Mouse (Mus musculus) megakaryocyte progenitor cell, adult 5-6 weeks (primary cell): ENCODE data around the gene Mon2. TPM values are rescaled to one million over a fixed set of nuclear protein-coding genes. Genes with fewer than 3 reads are reported as not detected.

Source experiments
- ATAC-seq: replicated peaks from 2 replicates; pipeline ENCODE4 v1.8.0; 2016; ENCODE audit warnings: mild to moderate bottlenecking, moderate TSS enrichment, inconsistent platforms; ENCODE audit not compliant: poor library complexity
- total RNA-seq, 2 experiments: library from RNA; stranded (forward) in 1 of 2; stranded (reverse) in 1 of 2; fragments of 157-497, 149-512 nt in 1 of 2; fragments of 200-1000 nt in 1 of 2; gene quantifications; 2 replicates each; pipeline versions ENCODE4 v1.2.3 to v1.2.4; 2015 to 2017

Gene Mon2
- 25.6 and 45.4 TPM in 2 replicates for total RNA-seq (2015)
- 35.9 and 48.0 TPM in 2 replicates for total RNA-seq (2017)

DNA sequence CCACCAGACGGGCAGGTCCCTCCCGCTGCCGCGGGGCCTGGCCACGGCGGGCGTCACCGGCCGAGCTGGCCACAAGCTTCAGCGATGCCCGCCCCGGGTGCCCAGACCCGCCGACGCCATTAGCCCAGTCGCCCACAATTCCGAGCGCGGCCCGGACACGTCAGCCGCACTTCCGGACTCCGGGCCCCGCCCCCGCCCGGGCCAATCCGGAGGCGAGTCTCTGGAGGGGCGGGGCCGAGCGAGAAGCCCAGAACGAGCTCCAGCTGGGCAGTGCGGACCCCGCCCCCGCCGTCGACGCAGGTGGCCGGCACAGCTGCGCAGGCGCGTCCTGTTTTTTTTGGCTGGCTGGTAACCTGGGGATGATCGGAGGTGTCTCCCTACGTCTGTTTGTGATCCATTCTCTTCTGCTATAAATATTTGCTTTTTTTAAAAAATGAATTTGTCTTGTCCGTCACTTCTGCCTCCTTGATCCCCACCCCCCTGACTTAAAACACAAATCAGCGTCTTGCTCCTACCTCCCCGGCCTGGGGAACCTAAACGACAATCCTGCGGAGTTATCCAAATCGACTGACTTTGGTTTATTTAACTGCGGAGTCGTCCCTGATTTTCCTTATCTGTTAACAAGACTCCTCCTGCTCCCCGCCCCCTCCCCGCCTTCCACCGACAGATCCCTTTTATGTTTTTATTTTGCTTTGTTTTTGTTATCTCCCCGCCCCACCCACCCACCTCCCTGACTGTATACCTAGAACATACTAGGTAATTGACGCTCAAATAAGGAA lies at the start of gene Mon2:
Gene Mon2, minus strand, starts transcription at position 261 of the 779 bp plus-strand sequence.
- ATAC-seq, result peak; percentile 96

DNA sequence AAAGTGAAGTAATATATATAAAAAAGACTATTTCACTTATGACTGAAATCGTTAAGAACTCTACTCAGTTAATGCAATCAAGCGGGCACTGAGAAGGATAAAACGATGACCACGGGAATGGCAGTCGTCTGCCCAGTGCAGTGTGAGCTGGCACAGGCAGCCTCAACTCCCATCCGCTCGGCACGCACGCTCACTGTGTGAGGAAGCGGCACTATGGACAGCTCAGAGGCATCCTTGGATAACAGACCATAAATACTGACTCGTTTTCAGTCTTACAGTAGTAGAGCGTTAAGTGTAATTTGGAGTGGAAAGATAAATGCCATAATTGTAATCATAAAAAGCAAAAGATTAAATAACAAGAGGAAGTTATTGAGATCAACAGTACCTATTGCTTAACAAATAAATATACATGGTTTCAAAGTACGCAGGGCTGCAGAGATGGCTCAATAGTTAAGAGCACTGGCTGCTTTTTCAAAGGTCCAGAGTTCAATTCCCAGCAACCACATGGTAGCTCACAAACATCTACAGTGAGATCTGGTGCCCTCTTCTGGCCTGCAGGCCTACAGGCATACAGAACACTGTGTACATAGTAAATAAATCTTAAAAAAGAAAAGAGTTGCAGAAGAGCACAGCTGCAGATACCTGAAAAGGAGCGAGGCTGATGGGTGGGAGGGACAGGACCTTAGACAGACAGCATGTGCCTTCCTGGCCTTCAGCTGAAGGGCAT lies 44.5 kb upstream of the Mon2 start:
- peak; percentile 32; the same call in 1 of the 2 replicates for ATAC-seq

DNA sequence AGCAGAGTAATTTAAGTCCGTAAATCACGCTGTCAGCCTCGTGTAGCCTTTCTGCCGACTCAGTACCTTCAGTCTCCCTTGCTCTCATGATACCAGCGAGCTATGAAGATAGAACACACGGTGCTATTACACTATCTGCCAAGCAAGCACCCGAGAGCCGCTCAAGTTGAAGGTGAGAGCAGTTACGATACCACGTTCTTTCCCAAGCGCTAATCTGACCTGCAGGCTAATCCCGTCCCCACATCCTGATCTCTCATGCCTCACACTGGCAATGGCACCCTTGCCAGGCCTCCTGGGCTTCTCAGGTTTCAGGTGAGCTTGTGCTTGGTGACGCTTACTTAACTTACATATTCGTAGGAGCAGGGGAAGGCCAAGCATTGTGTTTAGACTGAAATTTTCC lies 40.6 kb upstream of the Mon2 start:
- ATAC-seq, result no peak

DNA sequence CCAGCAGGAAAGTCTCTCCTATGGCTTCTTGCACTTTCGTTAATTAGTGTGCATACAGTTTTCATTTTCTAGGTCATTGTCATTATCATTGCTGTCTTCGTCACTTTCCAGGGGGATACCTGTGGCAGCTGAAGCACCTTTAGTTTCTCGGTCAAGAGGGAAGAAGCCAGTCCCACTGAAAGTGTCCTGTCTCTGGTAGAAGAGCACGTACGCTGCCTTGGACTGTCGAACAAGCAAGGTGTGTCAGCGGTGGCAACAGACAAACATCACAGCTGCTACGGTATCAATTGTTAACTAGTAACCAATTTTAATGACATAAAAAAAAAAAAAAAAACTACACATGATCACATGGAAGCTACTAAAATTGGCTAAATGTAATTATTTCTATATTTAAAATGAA lies 37.2 kb upstream of the Mon2 start:
- no peak for ATAC-seq

DNA sequence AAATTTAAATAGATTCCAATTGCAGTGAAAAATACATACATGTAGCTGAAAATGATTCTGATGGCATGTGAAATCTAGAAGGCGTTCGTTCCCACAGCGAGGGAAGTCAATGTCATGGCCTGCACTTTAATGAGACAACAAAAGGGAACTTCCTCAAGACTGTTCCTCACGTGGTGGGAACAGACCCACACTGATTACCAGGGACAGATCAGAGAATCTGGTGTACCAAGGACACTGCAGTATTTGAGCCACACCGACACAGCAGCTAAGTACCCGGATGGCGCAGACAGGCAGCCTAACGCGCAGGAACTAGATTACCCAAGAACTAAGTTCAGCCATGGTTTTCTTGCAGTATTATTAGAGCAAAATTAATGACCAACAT lies 36.5 kb upstream of the Mon2 start:
- 0 out of 2 replicates have a peak, but pooled peaks have one; percentile 13 for ATAC-seq

DNA sequence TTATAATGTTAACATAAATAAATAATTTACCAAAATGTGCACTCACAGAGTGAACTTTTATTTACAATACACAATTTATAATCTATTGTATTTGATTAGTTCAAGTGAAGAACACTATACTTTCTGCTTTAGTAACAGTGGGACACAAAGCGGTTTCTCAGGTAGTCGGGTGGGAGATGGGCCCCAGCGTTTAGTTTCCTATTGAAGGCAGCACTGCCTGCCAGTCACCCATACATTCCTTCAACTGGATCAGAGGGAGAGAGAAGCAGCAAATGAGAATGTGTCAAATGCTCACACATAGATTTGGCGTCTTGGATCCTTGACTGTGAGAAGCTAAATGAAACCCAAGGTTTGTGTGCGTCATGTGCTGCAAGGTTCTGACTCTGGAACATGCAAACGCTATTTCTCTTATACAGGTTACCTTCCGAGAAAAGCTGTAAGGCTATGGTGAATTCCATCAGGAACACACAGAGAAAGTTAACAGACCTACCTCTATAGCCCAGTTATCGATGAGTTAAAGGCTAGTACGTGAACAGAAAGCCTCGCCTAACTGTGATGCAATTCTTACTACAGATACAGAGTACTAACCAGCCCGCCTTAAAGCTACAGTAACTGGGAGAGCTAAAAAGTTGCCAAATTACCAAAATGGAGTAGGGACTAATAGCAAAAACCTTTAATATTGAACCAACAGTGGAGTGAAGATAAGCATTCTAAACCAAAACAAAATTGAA lies 35.9 kb upstream of the Mon2 start:
- no peak for ATAC-seq

DNA sequence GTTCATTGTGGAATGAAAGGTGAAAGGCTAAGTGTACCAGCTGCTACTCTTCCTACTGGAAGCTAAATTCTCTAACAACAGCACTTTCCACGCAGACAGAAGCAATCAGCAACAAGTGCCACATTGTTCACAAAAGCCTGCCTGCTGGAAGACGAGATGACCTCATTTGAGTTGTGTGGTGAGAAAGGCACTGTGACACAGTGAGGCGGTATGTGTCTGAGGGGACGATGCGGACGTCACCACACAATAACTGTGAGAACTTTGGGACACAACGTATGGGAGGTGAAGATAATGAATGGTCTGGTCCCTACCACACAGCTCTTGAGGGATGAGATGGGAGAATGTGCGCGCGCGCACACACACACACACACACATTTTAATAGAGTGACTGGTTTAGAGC lies 34.2 kb upstream of the Mon2 start:
- ATAC-seq, result 0 out of 2 replicates have a peak, but pooled peaks have one; percentile 10

DNA sequence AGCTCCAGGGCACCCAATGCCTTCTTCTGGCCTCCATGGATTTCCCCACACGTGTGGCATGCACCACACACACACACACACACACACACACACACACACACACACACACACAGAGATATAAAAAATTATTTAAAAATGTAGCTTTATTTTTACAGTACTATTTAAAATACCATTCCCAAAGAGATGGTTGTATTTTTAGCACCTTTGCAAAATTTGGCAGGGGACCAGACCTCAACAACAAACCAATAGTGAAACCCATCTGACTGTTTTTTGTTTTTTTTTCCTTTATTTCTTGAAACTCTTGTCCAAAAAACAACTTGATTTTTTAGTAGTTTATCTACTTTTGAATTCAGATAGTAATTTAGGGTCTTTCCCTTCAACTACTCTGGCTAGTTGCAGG lies 32.2 kb upstream of the Mon2 start:
- ATAC-seq, result no peak

DNA sequence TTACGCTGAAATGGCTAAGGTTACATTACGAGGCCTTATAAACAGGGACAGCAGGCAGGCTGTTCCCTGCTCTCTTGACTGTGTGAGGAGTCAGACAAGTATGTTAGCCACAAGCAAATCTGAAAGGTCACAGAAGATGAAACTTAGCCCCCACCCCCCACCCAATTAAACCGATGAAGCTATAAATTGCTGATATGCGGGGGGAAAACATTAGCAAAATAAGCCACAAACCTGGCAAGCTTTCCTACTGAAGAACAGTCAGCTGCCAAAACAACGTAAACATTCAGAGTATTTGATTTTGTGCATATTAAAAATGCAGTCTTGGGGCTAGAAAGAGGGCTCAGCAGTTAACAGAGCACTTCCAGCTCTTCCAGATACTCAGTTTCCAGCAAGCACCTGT lies 31.8 kb upstream of the Mon2 start:
- ATAC-seq, result no peak

DNA sequence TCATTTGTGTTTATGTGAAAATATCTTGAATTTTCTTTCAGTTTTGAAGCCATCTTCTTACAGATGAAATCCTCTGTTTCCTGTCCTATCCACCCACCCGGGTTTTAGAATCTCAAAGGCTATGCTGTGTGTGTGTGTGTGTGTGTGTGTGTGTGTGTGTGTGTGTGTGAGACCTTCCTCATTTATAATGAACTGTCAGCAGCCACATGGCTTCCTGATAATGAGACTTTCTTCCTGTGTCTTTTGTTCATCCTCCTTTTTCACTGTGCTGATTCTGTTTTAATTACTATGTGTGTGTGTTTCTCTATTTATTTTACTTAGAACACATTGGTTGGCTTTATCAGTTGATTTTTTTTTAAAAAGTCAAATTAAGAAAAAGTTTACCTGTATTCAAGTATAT lies 25.0 kb upstream of the Mon2 start:
- peak; percentile 71 for ATAC-seq

DNA sequence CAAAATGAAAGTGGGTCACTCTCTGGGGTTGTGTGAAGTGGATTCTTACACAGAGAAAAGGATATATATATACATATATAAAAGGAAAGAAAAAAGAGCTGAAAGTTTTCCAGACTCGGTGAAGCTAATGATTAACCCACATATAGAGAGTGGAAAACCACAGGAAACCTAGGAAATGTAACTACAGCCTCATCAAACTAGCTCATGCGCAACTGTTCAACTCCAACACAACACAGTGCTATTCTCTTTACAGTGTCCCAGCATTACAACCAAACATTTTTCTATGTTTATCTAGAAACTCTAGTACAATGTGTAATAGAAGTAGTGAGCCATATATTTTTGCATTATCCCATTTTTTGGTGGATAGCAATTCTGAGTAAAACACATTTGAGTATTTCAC lies 24.3 kb upstream of the Mon2 start:
- no peak for ATAC-seq

DNA sequence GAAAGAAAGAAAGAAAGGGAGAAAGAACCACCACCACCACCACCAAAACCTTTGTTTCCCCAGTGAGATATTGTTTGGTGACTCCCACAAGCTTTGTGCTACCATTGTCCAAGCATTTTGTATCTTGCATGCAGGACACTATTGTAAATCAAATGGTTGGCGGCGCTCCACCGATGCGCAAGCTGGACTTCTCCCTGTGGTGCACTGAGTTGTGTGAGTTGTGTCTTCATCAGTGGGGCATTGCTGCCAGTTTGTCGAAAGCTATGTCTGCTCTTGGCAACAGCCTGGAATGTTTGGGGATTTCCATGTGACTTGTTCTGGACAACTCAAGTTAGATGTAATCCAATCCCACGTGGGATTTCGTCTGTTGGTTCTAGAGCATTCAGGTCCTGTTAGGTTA lies 18.2 kb upstream of the Mon2 start:
- ATAC-seq, result no peak

DNA sequence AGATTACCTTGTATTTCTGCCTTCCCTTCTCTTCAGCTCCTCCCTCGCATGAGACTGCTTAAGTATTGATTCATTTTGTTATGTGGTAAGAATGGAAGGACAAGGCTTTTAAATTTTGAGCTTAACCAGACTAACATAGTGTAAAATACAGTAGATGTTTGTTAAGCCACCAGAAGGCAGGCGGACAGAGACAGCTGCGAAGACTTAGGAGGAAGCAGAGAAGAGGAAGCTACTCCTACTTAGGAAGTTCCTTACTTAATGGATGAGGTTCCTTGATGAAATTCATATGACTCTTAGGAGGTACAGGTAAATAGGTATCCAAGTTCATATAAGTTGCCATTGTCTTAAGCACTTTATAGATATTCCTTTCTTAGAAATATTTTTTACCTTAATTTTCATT lies 16.3 kb upstream of the Mon2 start:
- no peak; the same call in 1 of the 2 replicates for ATAC-seq

DNA sequence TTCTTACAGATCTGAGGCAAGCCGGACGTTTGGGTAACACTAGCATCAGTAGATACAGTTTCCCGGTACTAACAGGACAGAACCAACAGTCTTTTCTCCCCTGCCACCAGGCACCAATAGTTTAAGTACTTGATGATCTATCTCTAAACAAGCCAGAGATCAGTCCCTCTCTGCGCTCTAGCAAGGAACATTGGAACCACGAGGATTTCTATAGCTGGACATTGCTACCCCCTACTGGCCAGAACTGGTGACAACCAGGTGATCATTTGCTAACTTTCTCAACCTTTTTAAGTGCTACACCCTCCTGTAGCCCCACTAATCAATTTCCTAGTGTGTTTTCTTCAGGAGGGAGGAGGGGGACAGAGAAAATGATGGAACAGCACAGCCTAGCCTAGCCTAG lies 15.4 kb upstream of the Mon2 start:
- ATAC-seq, result peak; percentile 98

DNA sequence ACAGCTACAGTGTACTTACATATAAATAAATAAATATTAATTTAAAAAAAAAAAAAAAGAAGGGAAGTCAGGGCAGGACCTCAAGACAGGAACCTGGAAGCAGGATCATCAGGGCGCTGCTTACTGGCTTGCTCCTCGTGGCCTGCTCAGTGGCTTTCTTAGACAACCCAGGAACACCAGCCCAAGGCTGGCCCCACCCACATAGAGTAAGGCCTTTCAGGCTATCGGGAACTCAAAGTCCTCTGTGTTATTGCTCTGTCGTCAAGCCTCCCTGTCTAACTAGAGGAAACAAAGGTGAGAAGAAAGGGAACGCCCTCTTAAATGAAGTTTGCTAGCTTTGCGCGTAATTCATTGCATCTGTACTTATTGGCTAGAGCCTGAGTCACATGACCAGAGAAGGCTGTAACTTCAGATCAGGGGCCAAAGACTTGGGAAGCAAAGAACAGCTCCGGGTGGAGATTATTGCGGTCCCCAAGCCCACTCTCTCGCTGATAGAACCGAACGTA lies 13.2 kb upstream of the Mon2 start:
- no peak for ATAC-seq

DNA sequence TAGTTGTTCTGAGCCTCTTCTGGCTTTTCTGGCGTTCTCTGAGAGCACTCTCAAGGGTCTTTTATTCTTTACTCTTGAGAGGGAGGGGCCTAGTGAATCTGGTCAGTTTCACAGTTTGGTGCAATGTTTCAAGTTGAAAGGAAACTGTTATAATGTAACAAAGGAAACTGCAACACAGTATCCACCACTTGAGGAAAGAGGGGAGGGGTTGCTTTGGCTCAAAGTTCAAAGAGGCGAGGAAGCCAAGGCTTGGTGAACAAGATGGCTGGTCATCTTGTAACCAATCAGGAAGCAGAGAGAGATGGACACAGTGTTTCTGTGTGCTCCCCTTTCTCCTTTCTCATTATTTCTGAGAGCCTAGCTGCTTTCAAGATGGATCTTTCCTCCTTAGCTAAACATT lies 10.5 kb upstream of the Mon2 start:
- ATAC-seq, result peak; percentile 15; the same call in 1 of the 2 replicates

DNA sequence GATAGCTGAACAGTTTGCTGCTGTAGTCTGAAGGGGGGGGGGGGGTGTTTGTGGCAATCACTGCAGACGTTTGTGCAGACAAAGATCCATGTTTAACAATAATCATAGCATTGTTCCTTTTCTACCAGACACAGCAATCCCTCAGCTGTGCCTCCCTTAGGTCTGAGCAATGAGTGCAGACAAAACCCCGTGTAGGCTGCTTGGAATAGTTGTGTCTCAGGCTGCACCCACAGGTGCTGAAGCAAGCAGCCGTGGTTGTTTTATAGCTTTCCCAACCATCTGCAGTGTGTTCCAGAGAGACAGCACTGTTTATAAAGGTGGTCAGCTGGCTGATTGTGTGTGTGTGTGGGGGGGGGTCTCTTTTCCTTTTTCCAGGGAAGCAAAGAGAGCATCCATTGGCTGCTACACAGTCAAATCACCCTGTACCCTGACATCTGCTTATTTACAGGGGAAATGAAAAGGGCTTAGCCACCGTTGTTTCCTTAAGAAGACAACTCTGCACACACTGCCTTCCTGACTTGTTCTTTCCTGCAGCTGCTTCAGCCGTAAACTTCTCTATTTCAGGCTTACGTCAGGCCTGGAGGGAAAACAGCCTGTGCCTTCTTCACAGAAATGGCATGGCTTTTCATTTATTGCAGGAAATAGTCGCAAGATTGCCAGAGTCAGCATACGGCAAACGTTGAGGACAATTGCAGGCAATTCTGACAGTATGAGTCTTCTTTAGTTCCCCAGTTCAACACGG lies 8.8 kb upstream of the Mon2 start:
- ATAC-seq, result peak; percentile 93

DNA sequence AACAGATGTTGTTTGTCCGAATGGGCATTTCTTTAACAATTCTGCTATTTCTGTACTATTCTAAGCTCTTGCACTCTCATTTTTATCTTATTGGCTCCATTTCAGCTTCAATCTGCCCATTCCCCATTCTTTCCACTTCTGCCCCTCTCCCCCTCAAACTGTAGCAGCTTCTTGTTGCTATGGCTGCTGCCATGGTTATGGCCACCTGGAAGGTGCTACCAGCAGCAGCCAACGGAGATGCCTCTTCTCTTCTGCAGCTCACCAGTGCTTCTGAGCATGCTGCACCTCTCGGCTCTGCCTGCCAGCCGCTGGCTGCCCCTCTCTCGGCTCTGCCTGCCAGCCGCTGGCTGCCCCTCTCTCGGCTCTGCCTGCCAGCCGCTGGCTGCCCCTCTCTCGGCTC lies 8.0 kb upstream of the Mon2 start:
- no peak for ATAC-seq

DNA sequence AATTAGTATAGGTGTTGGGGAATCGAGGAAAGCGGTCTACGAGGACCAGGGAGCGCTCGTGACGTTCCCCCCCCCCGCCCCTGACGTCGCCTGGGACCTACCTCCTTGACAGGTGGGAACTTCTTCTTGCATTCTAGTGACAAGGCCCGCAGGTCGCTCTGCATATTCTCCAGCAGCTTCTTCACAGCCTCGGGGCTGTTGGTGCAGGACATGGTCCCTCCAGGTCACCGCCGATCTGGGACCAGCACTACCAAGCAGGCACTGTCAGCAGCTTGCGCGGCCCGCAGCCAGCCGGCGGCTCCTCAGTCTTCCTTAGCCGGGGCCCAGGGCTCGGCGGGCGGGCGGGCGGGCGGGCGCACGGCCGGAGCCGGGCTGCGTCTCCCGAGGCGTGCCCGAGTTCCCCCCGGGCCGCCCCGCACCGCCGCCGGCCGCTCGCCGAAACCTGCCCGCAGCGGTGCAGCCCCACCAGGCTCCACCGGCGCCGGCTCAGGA lies 508 bp downstream of the Mon2 start:
- peak; percentile 16 for ATAC-seq

DNA sequence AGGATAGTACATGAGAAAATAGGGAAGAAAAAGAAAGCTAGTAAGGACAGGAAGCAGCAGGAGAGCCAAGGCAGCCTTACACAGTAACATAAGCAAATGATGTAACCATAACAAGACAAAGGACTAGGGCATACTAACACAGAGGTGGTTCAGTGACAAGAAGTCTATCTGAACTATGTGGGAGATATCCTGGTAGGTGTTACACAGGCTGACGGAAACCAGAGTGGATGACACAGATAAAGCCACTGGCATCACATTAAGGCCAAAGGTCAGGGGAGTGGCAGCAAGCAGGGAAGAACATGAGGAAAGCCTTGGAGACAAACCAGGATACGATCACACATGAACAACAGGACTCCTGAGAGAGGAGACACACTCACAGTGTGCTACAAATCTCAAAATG lies 4.3 kb downstream of the Mon2 start:
- 0 out of 2 replicates have a peak, but pooled peaks have one; percentile 12 for ATAC-seq
